Mouse (Mus musculus): ENCODE data around the gene Miox. TPM values are rescaled to one million over a fixed set of nuclear protein-coding genes. Genes with fewer than 3 reads are reported as not detected.

The Miox gene
- polyA plus RNA-seq, 1 experiment from 2014 or later, result not detected

DNA sequence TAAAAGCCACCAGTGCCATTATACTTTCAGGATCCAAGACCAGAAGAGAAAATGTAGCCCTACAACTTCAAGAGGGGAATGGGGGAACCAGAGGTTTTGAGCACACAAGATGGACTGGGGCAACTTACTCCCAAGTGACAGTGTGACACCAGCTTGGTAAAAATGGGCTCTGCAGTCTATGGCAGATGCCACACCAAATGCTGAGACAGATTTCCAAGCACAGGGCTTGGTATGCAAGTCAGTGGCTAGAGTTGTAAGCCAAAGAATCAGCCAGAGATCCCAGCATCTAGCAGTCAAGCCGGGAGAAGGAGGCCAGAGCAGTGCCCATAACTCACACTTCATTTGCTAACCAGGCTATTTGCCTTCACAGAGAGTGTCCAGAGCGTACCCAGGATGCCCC, 36.5 kb upstream of the Miox start:
- Histone ChIP-seq H3K27me3 (no peaks in the 10 kb centered on the region), H3K36me3 (peaks cover 95% of the 10 kb centered on the region), H3K4me3 (replicated peaks) (no peak overlapping the region), H3K9me3 (no peaks in the 10 kb centered on the region), H3K4me1 (replicated peaks) (no peaks in the 10 kb centered on the region), H3K4me2 (no peak overlapping the region), H3K9ac (replicated peaks) (no peak overlapping the region), H3K27ac (no peak overlapping the region)
- no peak for ATAC-seq (ENCODE audit: insufficient number of reproducible peaks, insufficient read depth, low FRiP score, low TSS enrichment, low read depth)
- 89% methylated on average over 2 of the region's 2 CpGs for WGBS

DNA sequence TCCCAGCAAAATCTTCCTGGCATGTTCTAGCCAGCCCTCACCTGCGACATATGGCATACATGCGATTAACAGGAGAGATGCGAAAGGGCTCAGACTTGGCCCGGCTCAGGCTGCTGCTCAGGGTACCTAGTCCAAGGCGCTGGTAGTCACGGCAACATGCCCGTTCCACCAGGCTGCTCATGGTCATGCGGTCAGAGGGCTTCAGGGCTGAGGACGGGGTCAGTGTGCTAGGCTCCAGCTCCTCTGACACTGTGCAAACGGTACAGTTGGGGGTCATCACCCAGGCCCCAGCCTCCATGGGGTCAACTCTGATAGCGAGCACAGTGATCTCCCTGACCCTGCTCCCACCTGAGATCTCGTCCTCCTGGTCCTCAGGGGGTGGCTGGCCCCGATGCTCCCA, 34.0 kb upstream of the Miox start:
- no peak overlapping the region for H3K4me2 ChIP-seq
- H3K4me1 ChIP-seq (replicated peaks), result no peaks in the 10 kb centered on the region
- WGBS, result 89% methylated on average over 13 of the region's 13 CpGs
- no peak overlapping the region for H3K4me3 ChIP-seq (replicated peaks)
- ATAC-seq (ENCODE audit: insufficient number of reproducible peaks, insufficient read depth, low FRiP score, low TSS enrichment, low read depth), result no peak
- no peak overlapping the region for H3K27ac ChIP-seq
- H3K9ac ChIP-seq (replicated peaks), result no peak overlapping the region
- H3K9me3 ChIP-seq, result no peaks in the 10 kb centered on the region
- H3K36me3 ChIP-seq, result peaks cover 95% of the 10 kb centered on the region
- H3K27me3 ChIP-seq, result no peaks in the 10 kb centered on the region

DNA sequence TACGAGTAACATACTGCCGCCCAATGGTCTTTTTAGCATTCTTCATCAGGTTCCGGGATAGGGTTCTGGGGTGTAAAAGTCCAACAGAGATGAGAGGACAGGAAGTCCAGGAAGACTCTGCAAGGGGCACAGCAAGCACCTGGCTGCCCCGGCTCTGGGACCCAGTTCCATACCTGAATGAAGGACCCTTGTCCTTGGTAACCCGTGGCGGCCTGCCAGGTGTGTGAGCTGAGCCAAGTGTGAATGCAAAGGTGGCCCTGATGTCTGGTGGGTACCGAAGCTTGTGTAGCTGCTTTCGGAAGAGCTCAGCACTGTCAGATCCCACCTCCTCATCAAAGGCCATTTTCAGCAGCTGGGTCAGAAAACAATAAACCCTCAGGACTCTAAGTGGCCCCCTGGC, 33.6 kb upstream of the Miox start:
- H3K36me3 ChIP-seq, result peaks cover 95% of the 10 kb centered on the region
- no peaks in the 10 kb centered on the region for H3K27me3 ChIP-seq
- WGBS, result 96% methylated on average over 8 of the region's 8 CpGs
- H3K4me3 ChIP-seq (replicated peaks), result no peak overlapping the region
- H3K27ac ChIP-seq, result no peak overlapping the region
- no peak overlapping the region for H3K4me2 ChIP-seq
- H3K9me3 ChIP-seq, result no peaks in the 10 kb centered on the region
- H3K4me1 ChIP-seq (replicated peaks), result no peaks in the 10 kb centered on the region
- no peak overlapping the region for H3K9ac ChIP-seq (replicated peaks)
- ATAC-seq (ENCODE audit: insufficient number of reproducible peaks, insufficient read depth, low FRiP score, low TSS enrichment, low read depth), result no peak

DNA sequence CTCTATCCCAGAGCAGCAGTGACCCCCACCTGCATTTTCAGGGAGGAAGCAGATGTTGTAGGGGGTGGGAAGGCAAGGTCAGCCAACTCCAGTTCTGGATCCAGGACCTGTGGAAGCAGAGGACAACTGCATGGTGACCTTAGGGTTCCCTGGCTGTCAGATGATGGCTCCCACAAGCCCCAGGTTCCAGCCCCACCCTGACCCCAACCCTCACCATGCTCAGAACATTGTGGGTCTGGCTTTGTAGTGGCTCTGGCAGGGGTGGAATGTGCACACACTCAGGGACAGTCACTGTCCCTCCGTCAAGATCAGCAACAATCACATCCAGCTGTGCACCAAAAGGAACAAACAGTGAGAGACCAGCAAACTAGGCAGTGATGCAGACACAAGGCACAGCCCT, 28.2 kb upstream of the Miox start:
- Histone ChIP-seq H3K4me2 (no peak overlapping the region), H3K9me3 (no peaks in the 10 kb centered on the region), H3K36me3 (peaks cover 71% of the 10 kb centered on the region), H3K27me3 (no peaks in the 10 kb centered on the region), H3K4me1 (replicated peaks) (no peaks in the 10 kb centered on the region), H3K9ac (replicated peaks) (no peak overlapping the region), H3K27ac (no peak overlapping the region), H3K4me3 (replicated peaks) (no peak overlapping the region)
- WGBS, result 74% methylated on average over 1 of the region's 1 CpGs
- no peak for ATAC-seq (ENCODE audit: insufficient number of reproducible peaks, insufficient read depth, low FRiP score, low TSS enrichment, low read depth)

DNA sequence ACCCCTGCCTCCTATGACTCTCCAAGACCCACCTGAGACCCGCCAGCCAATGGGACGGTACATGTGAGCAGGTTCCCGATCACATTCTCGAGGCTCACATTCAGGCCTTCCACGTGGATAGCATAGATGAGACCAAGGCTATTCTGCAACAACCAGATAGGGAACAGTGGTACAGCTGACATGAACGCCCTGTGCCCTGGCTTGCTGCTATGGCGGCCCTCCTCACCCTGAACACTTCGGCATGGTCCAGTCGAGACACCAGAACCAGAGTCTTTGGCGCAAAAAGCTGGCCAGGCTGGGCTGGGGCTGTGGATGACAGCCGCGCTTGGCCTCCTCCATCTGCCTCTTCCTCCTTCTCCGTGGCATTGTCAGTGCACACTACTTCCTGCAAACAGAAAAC, 26.7 kb upstream of the Miox start:
- no peak overlapping the region for H3K9ac ChIP-seq (replicated peaks)
- no peaks in the 10 kb centered on the region for H3K4me1 ChIP-seq (replicated peaks)
- 93% methylated on average over 13 of the region's 13 CpGs for WGBS
- no peak overlapping the region for H3K4me3 ChIP-seq (replicated peaks)
- H3K4me2 ChIP-seq, result no peak overlapping the region
- H3K27ac ChIP-seq, result no peak overlapping the region
- H3K27me3 ChIP-seq, result no peaks in the 10 kb centered on the region
- ATAC-seq (ENCODE audit: insufficient number of reproducible peaks, insufficient read depth, low FRiP score, low TSS enrichment, low read depth), result no peak
- H3K36me3 ChIP-seq, result peaks cover 56% of the 10 kb centered on the region
- H3K9me3 ChIP-seq, result no peaks in the 10 kb centered on the region

DNA sequence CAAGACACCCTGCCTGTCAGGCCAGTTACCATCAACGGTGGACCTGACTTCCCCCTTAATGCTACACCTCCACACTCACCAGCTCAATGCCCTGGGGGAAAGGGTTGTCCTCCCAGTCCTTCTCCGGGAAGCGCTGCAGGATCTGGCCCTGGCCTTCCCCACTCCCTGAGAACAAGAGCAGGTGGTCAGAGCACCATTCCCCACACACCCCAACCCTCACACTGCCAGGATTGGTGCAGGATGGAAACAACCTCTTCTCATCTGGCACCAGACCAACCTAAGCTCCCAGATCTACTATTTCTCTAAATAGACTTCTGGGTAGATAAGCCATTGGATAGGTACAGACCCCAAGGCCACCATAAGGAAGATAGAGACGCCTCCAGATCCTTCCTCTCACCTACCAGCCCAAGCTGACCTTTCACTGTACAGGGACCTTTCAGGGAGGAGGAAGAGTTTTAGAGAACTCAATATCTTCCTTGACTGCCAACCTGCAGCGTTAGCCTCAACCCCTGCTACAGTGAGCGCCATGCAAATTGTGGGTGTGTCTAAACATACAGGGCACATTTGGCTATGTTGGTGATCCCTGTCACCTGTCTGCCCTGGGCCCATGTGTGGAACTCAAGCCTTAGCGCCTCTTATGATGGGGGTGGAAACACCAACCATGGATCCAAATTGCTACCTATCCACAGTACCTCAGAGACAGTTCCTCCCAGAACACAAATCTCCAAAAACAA, 25.6 kb upstream of the Miox start:
- Histone ChIP-seq H3K4me3 (replicated peaks) (no peak overlapping the region), H3K4me1 (replicated peaks) (peaks cover 10% of the 10 kb centered on the region), H3K4me2 (no peak overlapping the region), H3K27me3 (no peaks in the 10 kb centered on the region), H3K9ac (replicated peaks) (no peak overlapping the region), H3K27ac (no peak overlapping the region), H3K9me3 (no peaks in the 10 kb centered on the region), H3K36me3 (peaks cover 45% of the 10 kb centered on the region)
- 84% methylated on average over 7 of the region's 7 CpGs for WGBS
- ATAC-seq (ENCODE audit: insufficient number of reproducible peaks, insufficient read depth, low FRiP score, low TSS enrichment, low read depth), result no peak

DNA sequence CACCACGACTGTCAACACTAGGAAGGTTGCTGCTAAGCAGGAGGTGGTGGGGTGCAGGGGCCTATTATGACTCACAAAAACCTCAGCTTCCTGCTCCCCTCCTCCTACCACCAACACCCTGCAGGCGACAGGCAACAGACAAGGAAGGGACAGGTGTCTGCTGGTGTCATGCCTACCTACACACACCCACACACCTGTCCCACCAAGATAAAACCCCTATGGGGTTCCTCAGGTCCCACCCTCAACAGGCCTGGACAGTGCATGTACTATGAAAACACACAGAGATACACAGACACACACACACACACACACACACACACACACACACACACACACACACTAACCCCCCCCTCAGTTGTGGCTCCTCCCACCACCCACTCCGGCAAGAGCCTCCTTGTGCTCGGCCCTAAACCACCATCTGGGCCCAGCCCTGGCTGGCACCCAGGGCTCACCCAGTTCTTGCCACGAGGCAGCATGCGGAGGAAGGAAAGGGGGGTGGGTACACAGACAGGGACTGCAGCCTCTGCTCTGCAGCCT, 24.2 kb upstream of the Miox start:
- Histone ChIP-seq H3K4me2 (no peak overlapping the region), H3K36me3 (peaks cover 30% of the 10 kb centered on the region), H3K4me1 (replicated peaks) (peaks cover 20% of the 10 kb centered on the region), H3K9ac (replicated peaks) (no peak overlapping the region), H3K27me3 (no peaks in the 10 kb centered on the region), H3K9me3 (no peaks in the 10 kb centered on the region), H3K27ac (no peak overlapping the region), H3K4me3 (replicated peaks) (no peak overlapping the region)
- 82% methylated on average over 6 of the region's 6 CpGs for WGBS
- no peak for ATAC-seq (ENCODE audit: insufficient number of reproducible peaks, insufficient read depth, low FRiP score, low TSS enrichment, low read depth)

DNA sequence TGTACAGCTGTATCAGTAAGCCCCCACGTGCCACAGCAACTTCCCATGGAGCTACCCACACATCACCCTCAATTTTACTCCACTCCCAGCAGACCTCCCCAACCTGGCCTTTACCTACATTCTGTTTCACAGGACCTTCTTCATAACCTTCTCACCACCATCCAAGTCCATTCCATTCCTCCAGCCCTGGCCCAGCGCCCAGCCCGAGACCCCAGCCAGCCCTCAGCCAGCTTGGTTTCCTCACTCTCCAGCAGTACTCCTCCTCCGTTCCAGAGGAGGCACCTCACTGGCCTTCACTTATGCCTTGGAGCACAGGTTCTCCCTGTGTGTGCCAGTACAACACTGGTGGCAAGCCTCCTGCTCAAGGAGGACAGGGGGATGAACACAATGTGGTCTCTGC, 20.8 kb upstream of the Miox start:
- WGBS, result 72% methylated on average over 4 of the region's 4 CpGs
- no peak overlapping the region for H3K27ac ChIP-seq
- peaks cover 20% of the 10 kb centered on the region for H3K4me1 ChIP-seq (replicated peaks)
- H3K27me3 ChIP-seq, result no peaks in the 10 kb centered on the region
- peak overlapping the region; percentile 71 for H3K4me3 ChIP-seq (replicated peaks)
- no peaks in the 10 kb centered on the region; the same call in 1 of the 2 replicates for H3K36me3 ChIP-seq
- H3K9ac ChIP-seq (replicated peaks), result peak overlapping the region; percentile 19; the same call in 1 of the 2 replicates
- no peaks in the 10 kb centered on the region for H3K9me3 ChIP-seq
- H3K4me2 ChIP-seq, result peak overlapping the region; percentile 92
- ATAC-seq (ENCODE audit: insufficient number of reproducible peaks, insufficient read depth, low FRiP score, low TSS enrichment, low read depth), result no peak

DNA sequence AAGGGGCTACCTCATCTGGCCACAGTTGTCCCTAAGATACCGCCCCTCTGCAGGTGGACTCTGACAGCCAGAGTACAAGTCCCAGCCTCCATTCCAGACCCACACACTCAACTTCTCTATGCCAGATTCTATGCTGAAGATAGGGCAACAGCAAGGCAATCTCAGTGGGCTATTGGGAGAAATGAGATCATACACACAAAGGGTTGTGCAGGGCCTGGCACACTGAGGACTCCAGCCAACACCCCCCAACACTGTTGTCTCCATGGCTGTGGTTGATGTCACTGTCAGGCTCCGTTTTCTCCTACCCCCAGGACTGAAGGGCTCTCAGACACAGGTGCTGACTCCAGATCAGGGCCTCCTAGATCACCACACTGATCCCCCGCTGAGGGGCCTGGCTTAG, 20.1 kb upstream of the Miox start:
- peak overlapping the region; percentile 71 for H3K4me3 ChIP-seq (replicated peaks)
- peak overlapping the region; percentile 92 for H3K4me2 ChIP-seq
- H3K27ac ChIP-seq, result no peak overlapping the region
- H3K9ac ChIP-seq (replicated peaks), result peak overlapping the region; percentile 75
- no peaks in the 10 kb centered on the region for H3K36me3 ChIP-seq
- no peak for ATAC-seq (ENCODE audit: insufficient number of reproducible peaks, insufficient read depth, low FRiP score, low TSS enrichment, low read depth)
- 41% methylated on average over 3 of the region's 3 CpGs for WGBS
- peaks cover 20% of the 10 kb centered on the region for H3K4me1 ChIP-seq (replicated peaks)
- H3K9me3 ChIP-seq, result no peaks in the 10 kb centered on the region
- H3K27me3 ChIP-seq, result no peaks in the 10 kb centered on the region

DNA sequence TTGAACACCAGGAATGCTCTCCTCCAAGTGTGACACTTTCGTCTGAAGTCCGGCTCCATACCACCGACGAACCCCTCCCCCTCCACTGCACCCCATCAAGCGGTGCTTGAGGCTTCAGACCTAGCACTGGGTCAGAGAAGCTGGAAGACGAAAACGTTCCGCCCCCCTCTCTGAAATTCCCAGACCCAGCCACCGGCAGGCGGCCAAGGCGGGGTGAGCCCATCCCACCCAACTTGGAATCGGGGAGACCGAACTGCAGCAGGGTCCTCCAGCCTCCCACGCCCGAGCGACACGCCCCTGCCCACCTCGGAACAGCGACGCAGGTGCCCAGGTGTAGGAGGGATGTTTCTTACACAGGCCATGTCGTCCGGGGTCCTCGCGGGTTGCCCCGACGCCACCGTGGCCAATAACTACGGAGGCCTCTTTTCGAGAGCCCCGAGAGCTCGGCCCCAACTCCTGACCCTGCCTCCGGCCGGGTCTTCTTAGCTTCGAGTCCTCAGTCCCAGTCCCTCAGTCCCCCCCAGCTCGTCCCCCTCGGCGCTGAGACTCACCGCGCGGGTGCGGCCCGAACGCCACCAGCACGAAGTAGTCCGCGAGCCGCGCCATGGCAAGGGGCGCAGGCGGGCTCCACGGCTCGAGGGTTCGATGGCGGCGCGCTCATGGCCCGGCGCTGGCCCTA, 19.5 kb upstream of the Miox start:
- Histone ChIP-seq H3K27me3 (no peaks in the 10 kb centered on the region), H3K4me2 (peak overlapping the region; percentile 92), H3K4me3 (replicated peaks) (peak overlapping the region; percentile 71), H3K36me3 (no peaks in the 10 kb centered on the region), H3K4me1 (replicated peaks) (peaks cover 20% of the 10 kb centered on the region), H3K9ac (replicated peaks) (peak overlapping the region; percentile 75), H3K9me3 (no peaks in the 10 kb centered on the region), H3K27ac (no peak overlapping the region)
- WGBS, result under 1% methylated on average over 58 of the region's 58 CpGs
- ATAC-seq (ENCODE audit: insufficient number of reproducible peaks, insufficient read depth, low FRiP score, low TSS enrichment, low read depth), result peak; percentile 39

DNA sequence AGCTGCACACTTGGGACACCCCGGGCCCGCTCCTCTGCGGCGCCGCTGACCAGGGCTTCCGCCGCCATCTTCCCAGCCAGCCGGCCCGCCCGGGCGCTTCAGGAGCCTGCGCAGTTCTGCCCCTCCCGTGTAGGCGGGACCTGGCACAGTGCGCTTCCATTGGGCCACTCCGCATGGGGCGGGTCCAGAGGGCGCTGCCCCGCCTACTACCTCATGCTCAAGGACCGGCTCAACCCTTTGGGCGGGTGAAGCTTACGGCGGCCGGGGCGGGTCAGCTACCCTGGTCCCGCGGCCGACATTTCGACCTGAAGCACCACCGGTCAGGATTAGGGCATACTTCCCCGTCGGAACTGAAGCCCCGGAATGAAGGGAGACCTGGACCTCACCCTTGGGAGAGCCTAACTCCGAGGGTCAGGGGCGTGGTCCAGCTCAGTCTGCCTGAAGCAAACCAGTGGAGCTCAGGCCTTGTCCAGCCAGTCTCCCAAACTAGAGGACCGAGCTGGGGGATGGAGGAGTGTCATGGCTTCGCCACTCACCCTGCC, 18.9 kb upstream of the Miox start, which contains the start of gene Sbf1:
Gene Sbf1, minus strand, starts transcription at position 122 of the 542 bp plus-strand sequence.
- Histone ChIP-seq H3K4me2 (peak within 1 kb of the TSS; percentile 92), H3K9ac (replicated peaks) (peak within 1 kb of the TSS; percentile 75), H3K4me3 (replicated peaks) (peak within 1 kb of the TSS; percentile 71), H3K9me3 (no peaks in the 10 kb centered on the region), H3K27me3 (no peaks in the 10 kb centered on the region), H3K27ac (peak within 1 kb of the TSS; percentile 53), H3K36me3 (no peaks in the 10 kb centered on the region), H3K4me1 (replicated peaks) (peaks cover 20% of the 10 kb centered on the region)
- peak; percentile 99 for ATAC-seq (ENCODE audit: insufficient number of reproducible peaks, insufficient read depth, low FRiP score, low TSS enrichment, low read depth)
- under 1% methylated on average over 37 of the region's 37 CpGs for WGBS

Data from limb, embryonic 12.5 days (tissue).